Mouse (Mus musculus): ENCODE measurements around the gene Mrm2. TPM values are rescaled to one million over a fixed set of nuclear protein-coding genes. Genes with fewer than 3 reads are reported as not detected.

The Mrm2 gene
- polyA plus RNA-seq (2014; fragmentation: Nextera tagmentation; extraction: Ambion mirVana): 19.3 and 19.7 TPM in 2 replicates

GRCm38 (mm10) chr5:140331615-140332512, at the start of gene Mrm2:
Gene Mrm2, minus strand, starts transcription at chr5:140331898.
- Histone ChIP-seq H3K36me3 (ENCODE audit: control insufficient read depth, insufficient read depth, low read length) (peaks cover 12% of the 10 kb centered on the region; the same call in 1 of the 2 replicates), H3K9me3 (ENCODE audit: control insufficient read depth, low read depth, low read length) (no peaks in the 10 kb centered on the region), H3K27me3 (ENCODE audit: control insufficient read depth, insufficient read depth, low read length) (no peaks in the 10 kb centered on the region), H3K4me1 (ENCODE audit: control insufficient read depth, insufficient read depth, low read length) (peaks cover 11% of the 10 kb centered on the region), H3K4me2 (replicated peaks; ENCODE audit: low read depth, low read length) (peak within 1 kb of the TSS; percentile 62), H3K9ac (replicated peaks; ENCODE audit: low read depth, low read length) (peak within 1 kb of the TSS; percentile 54), H3K4me3 (ENCODE audit: low read depth, low read length) (peak within 1 kb of the TSS; percentile 62), H3K27ac (ENCODE audit: low read length) (peak within 1 kb of the TSS; percentile 77; the same call in 1 of the 2 replicates)
- 1% methylated on average over 39 of the region's 39 CpGs for WGBS
- peak; percentile 85 for ATAC-seq (ENCODE audit: insufficient number of reproducible peaks, insufficient read depth, low FRiP score, low read depth)

- Histone ChIP-seq H3K27me3 (ENCODE audit: control insufficient read depth, insufficient read depth, low read length) (no peaks in the 10 kb centered on the region), H3K27ac (ENCODE audit: low read length) (no peak overlapping the region), H3K4me3 (ENCODE audit: low read depth, low read length) (no peak overlapping the region), H3K4me2 (replicated peaks; ENCODE audit: low read depth, low read length) (no peak overlapping the region), H3K9me3 (ENCODE audit: control insufficient read depth, low read depth, low read length) (no peaks in the 10 kb centered on the region), H3K9ac (replicated peaks; ENCODE audit: low read depth, low read length) (no peak overlapping the region), H3K4me1 (ENCODE audit: control insufficient read depth, insufficient read depth, low read length) (peaks cover 7% of the 10 kb centered on the region), H3K36me3 (ENCODE audit: control insufficient read depth, insufficient read depth, low read length) (no peaks in the 10 kb centered on the region)
- ATAC-seq (ENCODE audit: insufficient number of reproducible peaks, insufficient read depth, low FRiP score, low read depth): no peak
- 84% methylated on average over 7 of the region's 7 CpGs for WGBS
Observed at GRCm38 (mm10) chr5:140381156-140381555, 49.5 kb upstream of the Mrm2 start.

DNA sequence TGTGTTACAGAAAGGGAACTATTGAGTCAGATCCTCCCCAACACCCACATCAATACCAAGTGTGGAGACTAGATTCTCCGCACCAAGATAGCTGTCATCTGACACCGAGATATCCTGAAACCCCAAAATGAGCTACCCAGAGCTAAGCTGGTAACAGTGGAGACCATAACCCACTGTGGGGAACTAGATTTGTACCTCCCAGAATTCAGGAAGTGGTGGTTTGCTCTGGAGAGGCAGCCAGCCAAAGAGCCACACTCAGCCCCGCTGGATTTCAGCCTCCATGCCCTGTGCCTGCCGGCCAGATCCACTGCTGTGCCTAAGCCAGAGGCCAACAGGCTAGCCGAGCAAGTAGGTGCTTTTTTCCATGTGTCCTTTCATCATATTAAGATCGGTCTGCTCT, 47.6 kb upstream of the Mrm2 start:
- no peak overlapping the region for H3K9ac ChIP-seq (replicated peaks; ENCODE audit: low read depth, low read length)
- H3K9me3 ChIP-seq (ENCODE audit: control insufficient read depth, low read depth, low read length): no peaks in the 10 kb centered on the region
- H3K27me3 ChIP-seq (ENCODE audit: control insufficient read depth, insufficient read depth, low read length): no peaks in the 10 kb centered on the region
- H3K4me3 ChIP-seq (ENCODE audit: low read depth, low read length): no peak overlapping the region
- H3K27ac ChIP-seq (ENCODE audit: low read length): no peak overlapping the region
- H3K4me2 ChIP-seq (replicated peaks; ENCODE audit: low read depth, low read length): no peak overlapping the region
- 75% methylated on average over 6 of the region's 6 CpGs for WGBS
- ATAC-seq (ENCODE audit: insufficient number of reproducible peaks, insufficient read depth, low FRiP score, low read depth): no peak
- no peaks in the 10 kb centered on the region for H3K36me3 ChIP-seq (ENCODE audit: control insufficient read depth, insufficient read depth, low read length)
- H3K4me1 ChIP-seq (ENCODE audit: control insufficient read depth, insufficient read depth, low read length): peaks cover 7% of the 10 kb centered on the region

- Histone ChIP-seq H3K4me2 (replicated peaks; ENCODE audit: low read depth, low read length) (no peak overlapping the region), H3K4me3 (ENCODE audit: low read depth, low read length) (no peak overlapping the region), H3K4me1 (ENCODE audit: control insufficient read depth, insufficient read depth, low read length) (no peaks in the 10 kb centered on the region), H3K36me3 (ENCODE audit: control insufficient read depth, insufficient read depth, low read length) (no peaks in the 10 kb centered on the region), H3K9ac (replicated peaks; ENCODE audit: low read depth, low read length) (no peak overlapping the region), H3K9me3 (ENCODE audit: control insufficient read depth, low read depth, low read length) (no peaks in the 10 kb centered on the region), H3K27me3 (ENCODE audit: control insufficient read depth, insufficient read depth, low read length) (no peaks in the 10 kb centered on the region), H3K27ac (ENCODE audit: low read length) (no peak overlapping the region)
- WGBS: 87% methylated on average over 6 of the region's 6 CpGs
- no peak for ATAC-seq (ENCODE audit: insufficient number of reproducible peaks, insufficient read depth, low FRiP score, low read depth)
Observed at GRCm38 (mm10) chr5:140378121-140378853, 46.6 kb upstream of the Mrm2 start.

DNA sequence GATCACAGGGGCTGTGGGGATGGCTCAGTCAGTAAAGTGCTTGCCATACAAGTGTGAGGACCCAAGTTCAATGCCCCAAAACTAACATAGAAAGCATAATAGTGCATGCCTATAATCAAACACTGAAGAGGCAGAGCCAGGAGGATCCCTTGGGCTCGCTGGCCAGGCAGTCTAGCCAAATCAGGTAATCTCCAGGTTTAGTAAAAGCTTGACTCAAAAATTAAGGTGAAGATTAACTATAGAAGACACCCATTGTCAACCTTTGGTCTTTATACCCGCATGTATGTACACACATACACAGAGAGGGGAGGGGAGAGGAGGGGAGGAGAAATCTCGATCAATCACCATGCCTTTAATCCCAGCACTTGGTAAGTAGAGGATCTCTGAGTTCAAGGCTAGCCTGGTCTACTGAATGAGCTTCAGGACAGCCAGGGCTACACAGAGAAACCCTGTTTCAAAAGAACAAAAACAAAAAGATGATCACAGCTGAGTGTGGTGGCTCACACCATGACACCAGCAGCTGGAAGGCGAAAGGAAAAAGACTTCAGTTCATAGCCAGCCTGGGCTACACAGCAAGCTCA, 43.6 kb upstream of the Mrm2 start:
- Histone ChIP-seq H3K4me3 (ENCODE audit: low read depth, low read length) (no peak overlapping the region), H3K4me1 (ENCODE audit: control insufficient read depth, insufficient read depth, low read length) (peaks cover 4% of the 10 kb centered on the region; the same call in 1 of the 2 replicates), H3K9ac (replicated peaks; ENCODE audit: low read depth, low read length) (no peak overlapping the region), H3K27me3 (ENCODE audit: control insufficient read depth, insufficient read depth, low read length) (no peaks in the 10 kb centered on the region), H3K27ac (ENCODE audit: low read length) (no peak overlapping the region), H3K9me3 (ENCODE audit: control insufficient read depth, low read depth, low read length) (no peaks in the 10 kb centered on the region), H3K36me3 (ENCODE audit: control insufficient read depth, insufficient read depth, low read length) (no peaks in the 10 kb centered on the region), H3K4me2 (replicated peaks; ENCODE audit: low read depth, low read length) (no peak overlapping the region)
- 80% methylated on average over 4 of the region's 4 CpGs for WGBS
- ATAC-seq (ENCODE audit: insufficient number of reproducible peaks, insufficient read depth, low FRiP score, low read depth): no peak

DNA sequence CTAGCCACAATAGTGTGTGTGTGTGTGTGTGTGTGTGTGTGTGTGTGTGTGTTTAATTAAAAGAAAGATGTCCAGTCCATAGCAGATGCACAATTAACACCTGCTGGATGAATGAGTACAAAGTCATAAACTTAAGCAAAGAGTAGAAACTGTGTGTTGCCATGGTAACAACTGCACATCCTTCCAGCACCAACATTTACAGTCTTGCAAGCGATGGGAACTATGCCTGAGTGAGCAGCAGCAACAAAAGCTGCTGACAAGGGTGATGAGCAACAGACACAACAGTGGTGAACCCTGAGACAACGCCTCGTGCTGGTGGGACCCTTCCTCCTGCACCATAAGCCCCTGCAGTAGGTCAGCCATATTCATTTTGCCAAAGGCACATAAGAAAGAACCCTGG, 42.5 kb upstream of the Mrm2 start:
- ATAC-seq (ENCODE audit: insufficient number of reproducible peaks, insufficient read depth, low FRiP score, low read depth): no peak
- Histone ChIP-seq H3K4me1 (ENCODE audit: control insufficient read depth, insufficient read depth, low read length) (peaks cover 6% of the 10 kb centered on the region; the same call in 1 of the 2 replicates), H3K9me3 (ENCODE audit: control insufficient read depth, low read depth, low read length) (no peaks in the 10 kb centered on the region), H3K9ac (replicated peaks; ENCODE audit: low read depth, low read length) (no peak overlapping the region), H3K36me3 (ENCODE audit: control insufficient read depth, insufficient read depth, low read length) (no peaks in the 10 kb centered on the region), H3K4me2 (replicated peaks; ENCODE audit: low read depth, low read length) (no peak overlapping the region), H3K27me3 (ENCODE audit: control insufficient read depth, insufficient read depth, low read length) (no peaks in the 10 kb centered on the region), H3K4me3 (ENCODE audit: low read depth, low read length) (no peak overlapping the region), H3K27ac (ENCODE audit: low read length) (no peak overlapping the region)
- 71% methylated on average over 3 of the region's 3 CpGs for WGBS

DNA sequence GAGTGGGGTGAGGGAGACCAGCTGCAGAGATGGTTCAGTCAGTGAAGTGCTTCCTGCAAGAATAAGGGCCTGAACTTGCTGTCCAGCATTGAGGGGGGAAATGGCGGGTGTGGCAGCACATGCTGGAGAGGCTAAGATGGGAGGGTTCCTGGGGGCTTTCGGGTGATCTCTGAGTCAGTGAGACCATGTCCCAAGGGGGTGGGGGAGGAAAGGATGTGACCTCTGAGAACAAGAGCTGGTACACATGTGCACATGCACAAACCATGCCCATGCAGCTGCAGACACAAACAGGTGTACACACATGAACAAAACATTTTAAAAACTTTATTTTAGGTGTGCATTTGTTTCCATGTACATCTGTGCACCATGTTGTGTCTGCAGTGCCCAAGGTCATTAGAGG, 42.0 kb upstream of the Mrm2 start:
- H3K4me1 ChIP-seq (ENCODE audit: control insufficient read depth, insufficient read depth, low read length): peaks cover 6% of the 10 kb centered on the region; the same call in 1 of the 2 replicates
- H3K36me3 ChIP-seq (ENCODE audit: control insufficient read depth, insufficient read depth, low read length): no peaks in the 10 kb centered on the region
- no peak overlapping the region for H3K4me3 ChIP-seq (ENCODE audit: low read depth, low read length)
- H3K9ac ChIP-seq (replicated peaks; ENCODE audit: low read depth, low read length): no peak overlapping the region
- H3K4me2 ChIP-seq (replicated peaks; ENCODE audit: low read depth, low read length): no peak overlapping the region
- no peak overlapping the region for H3K27ac ChIP-seq (ENCODE audit: low read length)
- no peaks in the 10 kb centered on the region for H3K27me3 ChIP-seq (ENCODE audit: control insufficient read depth, insufficient read depth, low read length)
- ATAC-seq (ENCODE audit: insufficient number of reproducible peaks, insufficient read depth, low FRiP score, low read depth): no peak
- no peaks in the 10 kb centered on the region for H3K9me3 ChIP-seq (ENCODE audit: control insufficient read depth, low read depth, low read length)
- 77% methylated on average over 2 of the region's 2 CpGs for WGBS

DNA sequence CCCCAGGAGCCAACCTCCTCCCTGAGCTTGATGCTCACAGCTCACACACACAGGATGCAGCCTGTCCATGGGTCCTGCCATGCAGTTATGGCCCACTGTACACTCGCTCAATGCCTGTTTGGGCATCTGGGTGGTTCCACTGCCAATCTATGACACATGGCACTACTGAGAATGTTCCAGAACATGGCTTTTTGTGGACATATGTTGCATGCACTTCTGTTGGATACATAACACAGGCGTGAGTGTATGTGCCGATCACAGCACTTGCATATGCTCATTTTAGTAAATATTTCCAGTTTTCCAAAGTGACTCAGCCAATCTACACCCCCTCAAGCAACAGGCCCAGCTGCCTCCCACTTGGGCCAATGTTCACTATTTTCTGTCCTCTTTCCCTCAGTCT, 40.0 kb upstream of the Mrm2 start:
- H3K4me3 ChIP-seq (ENCODE audit: low read depth, low read length): no peak overlapping the region
- peaks cover 6% of the 10 kb centered on the region; the same call in 1 of the 2 replicates for H3K4me1 ChIP-seq (ENCODE audit: control insufficient read depth, insufficient read depth, low read length)
- H3K36me3 ChIP-seq (ENCODE audit: control insufficient read depth, insufficient read depth, low read length): no peaks in the 10 kb centered on the region
- H3K27me3 ChIP-seq (ENCODE audit: control insufficient read depth, insufficient read depth, low read length): no peaks in the 10 kb centered on the region
- ATAC-seq (ENCODE audit: insufficient number of reproducible peaks, insufficient read depth, low FRiP score, low read depth): no peak
- no peak overlapping the region for H3K27ac ChIP-seq (ENCODE audit: low read length)
- 97% methylated on average over 3 of the region's 3 CpGs for WGBS
- H3K9ac ChIP-seq (replicated peaks; ENCODE audit: low read depth, low read length): no peak overlapping the region
- no peaks in the 10 kb centered on the region; the same call in 1 of the 2 replicates for H3K9me3 ChIP-seq (ENCODE audit: control insufficient read depth, low read depth, low read length)
- no peak overlapping the region for H3K4me2 ChIP-seq (replicated peaks; ENCODE audit: low read depth, low read length)
